Mouse (Mus musculus) testis, adult 2 months (tissue): ENCODE results near the gene Aacs.

ENCODE experiments used
- CTCF ChIP-seq: fragments of 200-500 bp; IDR thresholded peaks from 2 replicates; pipeline ENCODE4 v1.5.1; 2012; ENCODE audit warnings: low read depth, mild to moderate bottlenecking, inconsistent platforms, low read length, moderate library complexity; ENCODE audit not compliant: control insufficient read depth, insufficient read depth, insufficient replicate concordance
- POLR2A ChIP-seq: fragments of 200-500 bp; IDR thresholded peaks from 2 replicates; pipeline ENCODE4 v1.6.1; 2012; ENCODE audit warnings: low read depth, mild to moderate bottlenecking, inconsistent platforms, low read length, moderate library complexity; ENCODE audit not compliant: control insufficient read depth

DNA sequence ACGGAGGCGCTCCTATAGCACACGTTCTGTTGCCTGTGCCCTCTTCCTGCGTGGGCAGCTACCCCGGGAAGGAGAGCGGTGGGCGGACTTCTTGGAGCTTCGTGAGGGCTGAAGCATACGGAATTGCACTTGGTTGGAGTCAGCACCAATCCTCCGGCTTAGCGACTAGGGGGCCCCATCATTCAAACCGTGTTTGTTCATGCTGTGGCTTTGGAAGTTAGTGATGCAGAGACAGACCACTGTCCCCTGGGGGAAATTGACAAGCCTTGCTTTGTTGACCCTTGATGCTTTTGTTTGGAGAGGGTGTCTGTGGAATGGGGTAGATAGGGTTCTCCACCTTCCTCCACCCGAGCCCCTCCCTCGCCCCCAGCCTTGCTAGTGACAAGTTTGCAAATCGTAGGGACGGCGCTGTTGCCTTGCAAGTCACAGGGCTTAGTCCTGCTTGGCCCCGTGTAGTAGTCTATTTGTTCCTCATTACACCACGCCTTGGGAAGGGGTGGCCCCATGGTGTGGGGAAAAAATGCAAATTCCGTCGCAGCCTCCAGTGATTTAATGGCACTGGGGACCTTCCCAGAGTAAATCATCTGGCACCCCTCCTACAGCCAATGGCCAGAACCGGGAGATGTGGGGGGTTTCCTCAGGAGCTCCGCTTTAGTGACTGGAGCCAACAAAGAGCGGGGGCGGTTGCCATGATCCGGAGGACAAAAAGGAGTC, 59.2 kb downstream of the Aacs start:
- TF ChIP-seq POLR2A (no peak), CTCF (no peak)
